ENCODE assay signal across 29 mouse cellular contexts in the genomic region with DNA sequence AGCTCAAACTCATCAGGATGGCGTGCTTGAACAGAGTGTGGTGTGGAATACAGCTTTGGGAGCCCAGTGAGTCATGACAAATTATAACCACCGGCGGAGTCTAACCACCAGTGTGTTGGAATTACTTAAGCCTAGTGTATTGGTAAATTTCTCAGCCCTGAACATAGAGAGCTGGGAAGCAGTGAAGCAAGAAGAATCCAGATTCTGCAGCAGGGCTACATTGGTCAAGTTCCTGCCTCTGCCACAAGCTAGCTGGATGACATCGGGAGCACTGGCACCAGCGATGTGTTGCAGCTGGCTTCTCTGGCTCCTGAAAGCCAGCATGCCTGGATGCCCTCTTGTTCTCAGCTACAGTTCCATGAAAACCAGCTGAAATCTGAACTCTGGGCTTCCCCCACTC. TPM values are rescaled to one million over a fixed set of nuclear protein-coding genes. Genes with fewer than 3 reads are reported as not detected.
"Had no signal": no experiment of that assay in that cellular context is flagged by ENCODE, and none has a peak within 500 bp of the region (broad histone marks: within the 10 kb centered on the region; RNA-seq: fewer than 3 reads in every experiment).

No protein-coding gene starts in this region.

- ATAC-seq: inflammation-experienced regulatory T-cells, adult 6 months; intestine, embryonic 16.5 days; liver, postnatal 0 days; lung, postnatal 0 days; midbrain, embryonic 13.5 days had no signal

- H3K27ac ChIP-seq: layer of hippocampus, adult 2 months; limb, embryonic 12.5 days; limb, embryonic 15.5 days; liver, embryonic 14.5 days; midbrain, embryonic 10.5 days; midbrain, embryonic 13.5 days; neural tube, embryonic 12.5 days; neural tube, embryonic 15.5 days; stomach, embryonic 15.5 days had no signal

- H3K9me3 ChIP-seq: limb, embryonic 12.5 days; limb, embryonic 15.5 days; megakaryocyte, embryonic 14.5 days; midbrain, embryonic 10.5 days; midbrain, embryonic 13.5 days; neural tube, embryonic 12.5 days; neural tube, embryonic 15.5 days; stomach, embryonic 15.5 days had no signal

- H3K4me2 ChIP-seq: limb, embryonic 12.5 days; limb, embryonic 15.5 days; liver, embryonic 11.5 days; lung, embryonic 14.5 days; midbrain, embryonic 13.5 days; neural tube, embryonic 12.5 days; neural tube, embryonic 15.5 days; stomach, embryonic 15.5 days had no signal

- H3K27me3 ChIP-seq: limb, embryonic 12.5 days; limb, embryonic 15.5 days; midbrain, embryonic 13.5 days; neural tube, embryonic 12.5 days; neural tube, embryonic 15.5 days; stomach, embryonic 15.5 days had no signal

- H3K36me3 ChIP-seq: limb, embryonic 12.5 days; limb, embryonic 15.5 days; midbrain, embryonic 10.5 days; midbrain, embryonic 13.5 days; neural tube, embryonic 12.5 days; neural tube, embryonic 15.5 days; stomach, embryonic 15.5 days had no signal

- H3K9ac ChIP-seq: limb, embryonic 12.5 days; limb, embryonic 15.5 days; liver, embryonic 14.5 days; liver, postnatal 0 days; lung, embryonic 14.5 days; midbrain, embryonic 13.5 days; neural tube, embryonic 12.5 days; neural tube, embryonic 15.5 days; stomach, embryonic 15.5 days had no signal

- H3K4me1 ChIP-seq: limb, embryonic 12.5 days; limb, embryonic 15.5 days; megakaryocyte, embryonic 14.5 days; midbrain, embryonic 10.5 days; midbrain, embryonic 13.5 days; neural tube, embryonic 12.5 days; neural tube, embryonic 15.5 days; stomach, embryonic 15.5 days had no signal

- DNase-seq: kidney, adult 9 months; layer of hippocampus, adult 9-11 months; liver, postnatal 0 days; lung, embryonic 14.5 days; lung, postnatal 36 days; retina, postnatal 1 day; right cerebral cortex, postnatal 25 days; spleen, adult 18-20 months; thymus, postnatal 25 days had no signal

- H3K4me3 ChIP-seq: layer of hippocampus, adult 2 months; limb, embryonic 12.5 days; limb, embryonic 15.5 days; megakaryocyte, embryonic 14.5 days; midbrain, embryonic 10.5 days; midbrain, embryonic 13.5 days; neural tube, embryonic 12.5 days; neural tube, embryonic 15.5 days; stomach, embryonic 15.5 days had no signal

RNA-seq across cellular contexts. Expression of a gene that starts 41.0 kb away (rescaled TPM):
- total RNA-seq: layer of hippocampus, adult 2 months; layer of hippocampus, postnatal 25 days; left cerebral cortex, adult 18-20 months; left cerebral cortex, postnatal 10 days; left cerebral cortex, postnatal 36 days had no signal
- polyA plus RNA-seq: inflammation-experienced regulatory T-cells, adult 6 months; intestine, embryonic 16.5 days; large intestine, adult 2 months; limb, embryonic 12.5 days; limb, embryonic 15.5 days; liver, embryonic 11.5 days; liver, embryonic 14.5 days; liver, postnatal 0 days; lung, embryonic 14.5 days; lung, postnatal 0 days; midbrain, embryonic 10.5 days; midbrain, embryonic 13.5 days; neural tube, embryonic 12.5 days; neural tube, embryonic 15.5 days; stomach, embryonic 15.5 days; thymus, postnatal 0 days had no signal
